Mouse (Mus musculus) kidney, adult 10 weeks (tissue): Measurements from ENCODE around the gene Lilra5. TPM values are rescaled to one million over a fixed set of nuclear protein-coding genes. Genes with fewer than 3 reads are reported as not detected.

ENCODE experiments used
- polyA plus RNA-seq: library from polyadenylated mRNA; stranded (reverse); fragments of 350-450 nt; fragmentation: Illumina TruSeq; extraction: RNeasy Lipid Tissue Mini Kit (QIAGEN cat#74804); gene quantifications from one replicate; pipeline ENCODE4 v1.2.3, GENCODE M21; 2014; ENCODE audit warnings: low read depth, low replicate concordance

Lilra5 gene
- 4.3 TPM for polyA plus RNA-seq

DNA sequence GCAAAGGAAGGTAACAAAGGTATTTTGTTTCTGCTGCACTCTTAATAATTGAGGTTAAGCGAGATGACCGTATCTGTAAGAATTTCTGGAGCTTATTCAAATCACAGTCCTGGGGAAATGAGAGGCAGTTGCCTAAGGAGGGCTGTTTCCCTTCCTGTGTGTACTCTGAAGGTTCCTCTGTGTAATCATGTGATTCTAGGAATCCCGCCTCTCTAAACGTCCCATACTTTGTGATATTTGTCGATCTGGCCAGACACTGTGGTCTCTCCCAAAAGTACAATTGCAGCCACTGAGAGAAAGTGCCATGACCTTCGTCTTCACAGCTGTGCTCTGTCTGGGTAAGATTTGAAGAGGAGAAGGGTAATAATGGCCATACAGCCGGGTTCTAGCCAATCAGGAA is at the start of gene Lilra5:
Lilra5 (plus strand) TSS at position 301 of the 400 bp plus-strand sequence.

Other genes starting within 250 kb of the Lilra5 start
- gene Lair1, start 174.6 kb upstream of the Lilra5 start, polyA plus RNA-seq = 3.3 TPM
- gene Ttyh1, start 118.3 kb upstream of the Lilra5 start, polyA plus RNA-seq = 1.2 TPM
- gene Leng8, start 100.7 kb upstream of the Lilra5 start, polyA plus RNA-seq = 14.4 TPM
- 0.44 TPM for gene Leng9, start 87.4 kb upstream of the Lilra5 start, polyA plus RNA-seq
- not detected for gene Cdc42ep5, start 72.9 kb upstream of the Lilra5 start, polyA plus RNA-seq
- gene Ncr1, start 100.0 kb downstream of the Lilra5 start, polyA plus RNA-seq = not detected
- not detected for gene Gp6, start 160.0 kb downstream of the Lilra5 start, polyA plus RNA-seq
- 9.4 TPM for gene Rdh13, start 207.9 kb downstream of the Lilra5 start, polyA plus RNA-seq
- 1.1 TPM for gene Eps8l1, start 222.9 kb downstream of the Lilra5 start, polyA plus RNA-seq